Mouse (Mus musculus): ENCODE results near the gene Cpm. TPM values are rescaled to one million over a fixed set of nuclear protein-coding genes. Genes with fewer than 3 reads are reported as not detected.
"Not testable (repeated sequence)": the region's sequence is repeated elsewhere in the genome, so short reads cannot be mapped to it uniquely, and the experiment has no call there.

Cpm gene
- polyA plus RNA-seq, 2 experiments, result 3.9 to 9.1 TPM

DNA sequence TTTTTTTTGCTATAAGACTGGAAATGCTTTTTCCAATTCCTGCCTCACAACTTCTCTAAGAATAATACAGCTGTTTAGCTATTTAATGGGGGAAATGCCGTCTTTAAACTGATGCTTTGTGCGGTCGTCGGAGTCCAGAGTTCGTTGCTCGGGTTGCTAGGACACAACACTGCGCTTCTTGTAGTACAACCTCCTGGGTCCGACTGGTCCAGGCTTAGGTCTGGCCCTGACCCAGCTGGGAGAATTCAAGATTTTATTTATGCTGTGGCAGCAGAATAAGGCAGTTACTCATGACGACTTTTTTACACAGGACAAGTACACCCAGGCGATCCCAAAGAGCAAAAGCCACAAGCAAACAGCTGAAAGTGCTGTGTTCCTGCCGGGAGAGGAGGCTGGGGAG lies 42.4 kb upstream of the Cpm start:
- WGBS (ENCODE audit: insufficient replicate concordance), result 73% methylated on average over 11 of the region's 11 CpGs
- H3K27ac ChIP-seq, result no peak overlapping the region
- H3K9ac ChIP-seq (replicated peaks), result no peak overlapping the region
- no peak overlapping the region for H3K4me2 ChIP-seq (ENCODE audit: low read depth)
- H3K27me3 ChIP-seq (ENCODE audit: control insufficient read depth, insufficient read depth, low read length), result no peaks in the 10 kb centered on the region
- no peaks in the 10 kb centered on the region for H3K9me3 ChIP-seq (ENCODE audit: control insufficient read depth, low read length)
- no peak overlapping the region for H3K4me3 ChIP-seq (ENCODE audit: insufficient read depth in 1 of 2, low read depth in 2 of 2, low read length in 2 of 2)
- no peaks in the 10 kb centered on the region for H3K4me1 ChIP-seq (replicated peaks; ENCODE audit: control insufficient read depth in 2 of 2, insufficient read depth in 2 of 2, low read length in 1 of 2)
- no peak for TF ChIP-seq CTCF (IDR thresholded peaks at IDR 0.05; ENCODE audit: low read depth)
- TF ChIP-seq EP300 (IDR thresholded peaks at IDR 0.05; ENCODE audit: low read depth), result no peak
- no peaks in the 10 kb centered on the region for H3K36me3 ChIP-seq (replicated peaks; ENCODE audit: control insufficient read depth, insufficient read depth, low read depth)
- DNase-seq (ENCODE audit: low read depth in 3 of 3, low spot score in 3 of 3) (no peak), ATAC-seq (ENCODE audit: insufficient read depth) (no peak)

DNA sequence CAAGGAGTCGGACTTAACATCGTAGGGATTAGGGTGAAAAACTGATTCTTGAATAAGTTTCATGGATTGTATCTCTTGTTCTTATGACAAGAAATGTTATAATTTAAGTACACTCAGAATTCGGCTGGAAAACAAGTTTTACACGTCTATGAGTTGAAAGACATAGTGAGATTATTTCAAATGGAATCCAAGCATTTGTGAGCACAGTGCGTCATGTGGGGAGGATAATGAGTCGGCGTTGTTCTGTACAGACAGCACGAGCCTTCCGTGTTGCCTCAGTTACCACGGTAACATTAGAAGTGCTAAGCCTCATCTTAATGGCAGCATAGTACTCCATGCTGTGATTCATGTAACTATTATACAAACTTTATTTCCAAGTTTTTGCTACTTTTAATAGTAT lies 42.0 kb upstream of the Cpm start:
- no peaks in the 10 kb centered on the region for H3K4me1 ChIP-seq (replicated peaks; ENCODE audit: control insufficient read depth in 2 of 2, insufficient read depth in 2 of 2, low read length in 1 of 2)
- ATAC-seq (ENCODE audit: insufficient read depth) (no peak), DNase-seq (ENCODE audit: low read depth in 3 of 3, low spot score in 3 of 3) (no peak)
- H3K4me3 ChIP-seq (ENCODE audit: insufficient read depth in 1 of 2, low read depth in 2 of 2, low read length in 2 of 2), result no peak overlapping the region
- no peak overlapping the region for H3K27ac ChIP-seq
- H3K4me2 ChIP-seq (ENCODE audit: low read depth), result no peak overlapping the region
- TF ChIP-seq CTCF (IDR thresholded peaks at IDR 0.05; ENCODE audit: low read depth), result no peak
- no peak for TF ChIP-seq EP300 (IDR thresholded peaks at IDR 0.05; ENCODE audit: low read depth)
- 69% methylated on average over 10 of the region's 10 CpGs for WGBS (ENCODE audit: insufficient replicate concordance)
- no peaks in the 10 kb centered on the region for H3K9me3 ChIP-seq (ENCODE audit: control insufficient read depth, low read length)
- H3K27me3 ChIP-seq (ENCODE audit: control insufficient read depth, insufficient read depth, low read length), result no peaks in the 10 kb centered on the region
- H3K9ac ChIP-seq (replicated peaks), result no peak overlapping the region
- H3K36me3 ChIP-seq (replicated peaks; ENCODE audit: control insufficient read depth, insufficient read depth, low read depth), result no peaks in the 10 kb centered on the region

DNA sequence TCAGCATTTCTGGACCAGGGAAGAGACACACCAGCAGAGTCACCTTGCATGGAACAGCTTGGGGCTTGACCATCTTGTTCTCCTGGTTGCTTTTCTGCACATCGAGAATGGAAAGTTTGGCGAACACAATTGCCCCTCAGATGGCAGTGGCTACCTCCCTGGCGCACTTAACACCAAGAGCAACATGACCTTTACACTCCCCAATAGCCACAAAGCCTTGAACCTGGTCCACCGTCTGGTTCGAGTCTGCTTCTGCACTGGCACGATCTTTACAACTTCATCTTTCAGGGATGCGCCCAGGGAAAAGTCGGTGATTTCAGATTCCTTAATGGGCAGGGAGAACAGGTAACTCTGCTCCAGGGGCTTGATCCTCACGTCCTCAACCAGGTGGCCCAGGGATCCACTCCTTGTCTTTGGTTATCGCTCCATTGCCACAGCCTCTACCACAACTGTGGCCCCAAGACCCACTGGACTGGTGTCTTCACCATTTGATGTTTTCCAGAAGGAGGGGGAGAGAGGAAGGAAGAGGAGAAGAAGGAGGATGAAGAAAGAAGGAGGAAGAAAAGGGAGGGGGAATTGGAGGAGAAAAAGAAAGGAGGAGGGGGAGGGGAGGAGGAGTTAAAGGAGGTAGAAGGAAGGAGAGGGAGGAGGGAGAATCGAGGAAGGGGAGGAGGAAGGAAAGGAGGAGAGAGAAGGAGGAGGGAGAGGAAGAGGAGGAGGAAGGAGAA lies 40.7 kb upstream of the Cpm start:
- not testable (repeated sequence) for H3K9ac ChIP-seq (replicated peaks); H3K4me1 ChIP-seq (replicated peaks; ENCODE audit: control insufficient read depth in 2 of 2, insufficient read depth in 2 of 2, low read length in 1 of 2); H3K4me2 ChIP-seq (ENCODE audit: low read depth); H3K9me3 ChIP-seq (ENCODE audit: control insufficient read depth, low read length); ATAC-seq (ENCODE audit: insufficient read depth); H3K27me3 ChIP-seq (ENCODE audit: control insufficient read depth, insufficient read depth, low read length); H3K27ac ChIP-seq; DNase-seq (ENCODE audit: low read depth in 3 of 3, low spot score in 3 of 3); H3K36me3 ChIP-seq (replicated peaks; ENCODE audit: control insufficient read depth, insufficient read depth, low read depth); H3K4me3 ChIP-seq (ENCODE audit: insufficient read depth in 1 of 2, low read depth in 2 of 2, low read length in 2 of 2)
- 63% methylated on average over 11 of the region's 11 CpGs for WGBS (ENCODE audit: insufficient replicate concordance)

DNA sequence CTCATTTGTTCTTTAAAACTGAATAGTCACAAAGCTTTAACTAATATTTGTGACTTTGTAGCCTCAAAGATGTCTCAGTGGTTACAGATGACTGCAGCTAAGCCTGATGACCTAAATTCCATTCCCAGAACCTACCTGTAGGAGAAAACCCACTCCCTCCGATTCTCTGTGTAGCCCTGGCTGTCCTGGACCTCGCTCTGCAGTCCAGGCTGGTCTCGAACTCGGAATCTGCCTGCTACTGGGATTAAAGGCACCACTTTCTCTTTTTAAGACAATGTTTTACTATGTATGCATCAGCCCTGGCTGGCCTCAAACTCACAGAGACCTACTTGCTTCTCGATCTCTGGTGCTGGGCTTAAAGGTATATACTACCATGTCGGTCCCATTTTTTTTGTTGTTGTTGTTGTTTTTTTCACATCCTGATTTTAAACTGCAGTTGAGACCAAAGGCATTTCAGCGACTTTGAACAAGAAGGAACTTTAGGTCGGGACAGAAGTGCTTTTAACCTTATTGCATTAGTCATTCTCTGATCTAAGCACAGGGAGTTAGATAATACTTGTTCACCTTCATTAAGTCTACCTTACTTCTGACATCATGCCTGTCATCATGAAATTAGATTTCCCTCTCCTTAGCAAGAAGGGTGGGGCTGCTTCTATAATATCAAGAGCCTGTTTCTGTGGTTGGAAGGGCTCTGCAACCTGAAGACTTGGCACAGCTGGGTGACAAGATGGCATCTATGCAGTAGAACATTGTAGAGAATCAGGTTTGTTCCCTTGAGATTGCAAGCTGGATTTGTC lies 40.0 kb upstream of the Cpm start:
- Histone ChIP-seq H3K4me1 (replicated peaks; ENCODE audit: control insufficient read depth in 2 of 2, insufficient read depth in 2 of 2, low read length in 1 of 2) (no peaks in the 10 kb centered on the region), H3K4me3 (ENCODE audit: insufficient read depth in 1 of 2, low read depth in 2 of 2, low read length in 2 of 2) (no peak overlapping the region), H3K27ac (no peak overlapping the region), H3K36me3 (replicated peaks; ENCODE audit: control insufficient read depth, insufficient read depth, low read depth) (no peaks in the 10 kb centered on the region), H3K27me3 (ENCODE audit: control insufficient read depth, insufficient read depth, low read length) (no peaks in the 10 kb centered on the region), H3K9ac (replicated peaks) (no peak overlapping the region), H3K4me2 (ENCODE audit: low read depth) (no peak overlapping the region), H3K9me3 (ENCODE audit: control insufficient read depth, low read length) (no peaks in the 10 kb centered on the region)
- TF ChIP-seq EP300 (IDR thresholded peaks at IDR 0.05; ENCODE audit: low read depth) (no peak), CTCF (IDR thresholded peaks at IDR 0.05; ENCODE audit: low read depth) (no peak)
- DNase-seq (ENCODE audit: low read depth in 3 of 3, low spot score in 3 of 3) (no peak), ATAC-seq (ENCODE audit: insufficient read depth) (no peak)
- WGBS (ENCODE audit: insufficient replicate concordance), result 57% methylated on average over 8 of the region's 8 CpGs

Data from liver, embryonic 14.5 days (tissue).